Mouse (Mus musculus) intestine, postnatal 0 days (tissue): Measurements from ENCODE around the gene Pus3. TPM values are rescaled to one million over a fixed set of nuclear protein-coding genes. Genes with fewer than 3 reads are reported as not detected.

ENCODE experiments used
- ATAC-seq: fragments of 200-750 bp; cut with Nextera tagmentation; 2 replicates; pipeline ENCODE4 v1.8.0; 2017; ENCODE audit warnings: mild to moderate bottlenecking, moderate TSS enrichment, moderate library complexity
- H3K27ac ChIP-seq: fragments of 300-500 bp; sonication (generic); 2 replicates; pipeline ENCODE4 v1.5.1; 2014; ENCODE audit warnings: mild to moderate bottlenecking, low read depth, low read length, moderate library complexity
- H3K27me3 ChIP-seq: fragments of 300-500 bp; sonication (generic); replicated peaks from 2 replicates; pipeline ENCODE4 v1.6.1; 2014; ENCODE audit warnings: low read length, mixed read lengths; ENCODE audit not compliant: control insufficient read depth, insufficient read depth
- H3K36me3 ChIP-seq: fragments of 300-500 bp; sonication (generic); 2 replicates; pipeline ENCODE4 v1.6.1; 2014; ENCODE audit warnings: mild to moderate bottlenecking, moderate library complexity; ENCODE audit not compliant: control insufficient read depth, insufficient read depth
- H3K4me1 ChIP-seq: fragments of 300-500 bp; sonication (generic); replicated peaks from 2 replicates; pipeline ENCODE4 v1.6.1; 2014; ENCODE audit warnings: antibody characterized with exemption, low read length, mixed read lengths; ENCODE audit not compliant: control insufficient read depth, insufficient read depth
- H3K4me2 ChIP-seq: fragments of 300-500 bp; sonication (generic); replicated peaks from 2 replicates; pipeline ENCODE4 v1.6.1; 2014; ENCODE audit warnings: low read depth, mild to moderate bottlenecking, moderate library complexity
- H3K4me3 ChIP-seq: fragments of 300-500 bp; sonication (generic); 2 replicates; pipeline ENCODE4 v1.5.1; 2014; ENCODE audit warnings: low read depth, low read length
- H3K9ac ChIP-seq: fragments of 300-500 bp; sonication (generic); 2 replicates; pipeline ENCODE4 v1.6.1; 2014; ENCODE audit warnings: mild to moderate bottlenecking, low read depth, low read length
- H3K9me3 ChIP-seq: fragments of 300-500 bp; sonication (generic); 2 replicates; pipeline ENCODE4 v1.6.1; 2016; ENCODE audit warnings: mixed run types; ENCODE audit not compliant: control insufficient read depth
- CTCF ChIP-seq: sonication (generic); IDR thresholded peaks from 2 replicates; pipeline ENCODE4 v1.5.1; 2016; ENCODE audit warnings: low read depth, mild to moderate bottlenecking, control low read depth, antibody characterized with exemption, moderate library complexity
- WGBS: fragments of 180-500 bp; shearing (Covaris S2); extraction: QIAGEN DNeasy Blood & Tissue Kit; methylation state at CpG from one replicate; pipeline ENCODE4 v1.1.7; 2014; 5-methylcytosine and 5-hydroxymethylcytosine counted together
- polyA plus RNA-seq: library from polyadenylated mRNA; unstranded; fragments of >200 nt; fragmentation: Nextera tagmentation; extraction: Ambion mirVana; gene quantifications from 2 replicates; pipeline ENCODE4 v1.2.1, GENCODE M21; 2015

The Pus3 gene
- polyA plus RNA-seq, 1 experiment from 2014 or later = 6.5 TPM

- Histone ChIP-seq H3K27ac (peak within 1 kb of the TSS; percentile 41; the same call in 1 of the 2 replicates), H3K27me3 (peaks cover 10% of the 10 kb centered on the region; the same call in 1 of the 2 replicates), H3K9me3 (no peaks in the 10 kb centered on the region), H3K4me2 (peak within 1 kb of the TSS; percentile 70), H3K9ac (peak within 1 kb of the TSS; percentile 52), H3K36me3 (peaks cover 11% of the 10 kb centered on the region; the same call in 1 of the 2 replicates), H3K4me3 (peak within 1 kb of the TSS; percentile 75), H3K4me1 (0 out of 2 replicates have a peak, but pooled peaks cover 3% of the 10 kb centered on the region)
- peak; percentile 59 for TF ChIP-seq CTCF
- WGBS = under 1% methylated on average over 86 of the region's 86 CpGs
- peak; percentile 99 for ATAC-seq
Measured at GRCm38 (mm10) chr9:35569571-35570534, 11.5 kb downstream of the Pus3 start, which contains the start of the genes Pate2 and Hyls1. Pate2 (plus strand) TSS chr9:35570284. Hyls1 (minus strand) TSS chr9:35570398.

- Histone ChIP-seq H3K9ac (no peak overlapping the region), H3K27ac (no peak overlapping the region), H3K36me3 (peaks cover 6% of the 10 kb centered on the region; the same call in 1 of the 2 replicates), H3K9me3 (no peaks in the 10 kb centered on the region), H3K4me2 (peak overlapping the region; percentile 70), H3K4me1 (0 out of 2 replicates have a peak, but pooled peaks cover 3% of the 10 kb centered on the region), H3K4me3 (peak overlapping the region; percentile 75), H3K27me3 (peaks cover 10% of the 10 kb centered on the region; the same call in 1 of the 2 replicates)
- WGBS = 8% methylated on average over 5 of the region's 5 CpGs
- no peak for ATAC-seq
- no peak for TF ChIP-seq CTCF
Measured at GRCm38 (mm10) chr9:35570663-35571062, 12.3 kb downstream of the Pus3 start.

- Histone ChIP-seq H3K27me3 (peaks cover 10% of the 10 kb centered on the region; the same call in 1 of the 2 replicates), H3K9ac (no peak overlapping the region), H3K27ac (no peak overlapping the region), H3K36me3 (no peaks in the 10 kb centered on the region), H3K4me2 (peak overlapping the region; percentile 40; the same call in 1 of the 2 replicates), H3K4me3 (0 out of 2 replicates have a peak overlapping the region, but pooled peaks have one; percentile 17), H3K9me3 (no peaks in the 10 kb centered on the region), H3K4me1 (0 out of 2 replicates have a peak, but pooled peaks cover 3% of the 10 kb centered on the region)
- ATAC-seq = no peak
- 6% methylated on average over 32 of the region's 32 CpGs for WGBS
- no peak for TF ChIP-seq CTCF
Measured at GRCm38 (mm10) chr9:35574416-35574815, 16.0 kb downstream of the Pus3 start.

GRCm38 (mm10) chr9:35587674-35588073, 29.3 kb downstream of the Pus3 start:
- H3K4me2 ChIP-seq = no peak overlapping the region
- 42% methylated on average over 1 of the region's 1 CpGs for WGBS
- no peaks in the 10 kb centered on the region for H3K36me3 ChIP-seq
- ATAC-seq = no peak
- H3K27me3 ChIP-seq = no peaks in the 10 kb centered on the region
- no peak overlapping the region for H3K27ac ChIP-seq
- no peak for TF ChIP-seq CTCF
- H3K4me1 ChIP-seq = no peaks in the 10 kb centered on the region
- no peak overlapping the region for H3K9ac ChIP-seq
- H3K4me3 ChIP-seq = no peak overlapping the region
- H3K9me3 ChIP-seq = no peaks in the 10 kb centered on the region

- Histone ChIP-seq H3K9ac (no peak overlapping the region), H3K4me2 (no peak overlapping the region), H3K9me3 (no peaks in the 10 kb centered on the region), H3K4me3 (no peak overlapping the region), H3K27ac (no peak overlapping the region), H3K36me3 (no peaks in the 10 kb centered on the region), H3K27me3 (no peaks in the 10 kb centered on the region), H3K4me1 (no peaks in the 10 kb centered on the region)
- ATAC-seq = no peak
- peak; percentile 73 for TF ChIP-seq CTCF
- WGBS = 3% methylated on average over 2 of the region's 2 CpGs
Measured at GRCm38 (mm10) chr9:35592903-35593302, 34.5 kb downstream of the Pus3 start.

GRCm38 (mm10) chr9:35607647-35608405, 49.4 kb downstream of the Pus3 start:
- Histone ChIP-seq H3K27ac (no peak overlapping the region), H3K36me3 (no peaks in the 10 kb centered on the region), H3K9me3 (no peaks in the 10 kb centered on the region), H3K27me3 (no peaks in the 10 kb centered on the region), H3K4me1 (no peaks in the 10 kb centered on the region), H3K9ac (no peak overlapping the region), H3K4me3 (no peak overlapping the region), H3K4me2 (no peak overlapping the region)
- WGBS = 69% methylated on average over 8 of the region's 8 CpGs
- no peak for ATAC-seq
- no peak for TF ChIP-seq CTCF
